Mouse (Mus musculus): ENCODE measurements around the gene Hras. TPM values are rescaled to one million over a fixed set of nuclear protein-coding genes. Genes with fewer than 3 reads are reported as not detected.
A peak's percentile ranks its signal among the peaks of the same experiment; 100 is the strongest.

Hras gene
- polyA plus RNA-seq (2015; fragmentation: Nextera tagmentation; extraction: Ambion mirVana) = 121 and 126 TPM in 2 replicates

- peak; percentile 98 for DNase-seq (ENCODE audit: low spot score)
- under 1% methylated on average over 26 of the region's 39 CpGs for WGBS
- Histone ChIP-seq H3K27ac (ENCODE audit: low read length) (peak within 1 kb of the TSS; percentile 90), H3K4me3 (ENCODE audit: low read depth, low read length) (peak within 1 kb of the TSS; percentile 90), H3K4me2 (replicated peaks; ENCODE audit: low read depth, low read length) (peak within 1 kb of the TSS; percentile 93), H3K36me3 (ENCODE audit: insufficient read depth, low read length) (peaks cover 29% of the 10 kb centered on the region), H3K9me3 (ENCODE audit: low read length) (no peaks in the 10 kb centered on the region), H3K27me3 (replicated peaks; ENCODE audit: insufficient read depth, low read length) (no peaks in the 10 kb centered on the region), H3K4me1 (ENCODE audit: insufficient read depth, low read depth, low read length) (peaks cover 14% of the 10 kb centered on the region; the same call in 1 of the 2 replicates), H3K9ac (replicated peaks; ENCODE audit: low read depth) (peak within 1 kb of the TSS; percentile 83)
- TF ChIP-seq EP300 (IDR thresholded peaks at IDR 0.05) (no peak), CTCF (IDR thresholded peaks at IDR 0.05) (no peak)
- ATAC-seq = peak; percentile 96
Observed at GRCm38 (mm10) chr7:141193948-141194347, at the start of gene Hras, which contains the start of gene Lrrc56. Gene Hras, minus strand, starts transcription at chr7:141194005. Gene Lrrc56, plus strand, starts transcription at chr7:141194157.

- TF ChIP-seq EP300 (IDR thresholded peaks at IDR 0.05) (no peak), CTCF (IDR thresholded peaks at IDR 0.05) (no peak)
- no peak for ATAC-seq
- no peak overlapping the region for H3K27ac ChIP-seq (ENCODE audit: low read length)
Observed at GRCm38 (mm10) chr7:141231551-141231950, 37.7 kb upstream of the Hras start.

GRCm38 (mm10) chr7:141231111-141231510 is 37.3 kb upstream of the Hras start:
- DNase-seq (ENCODE audit: low spot score) (no peak), ATAC-seq (no peak)
- H3K9ac ChIP-seq (replicated peaks; ENCODE audit: low read depth) = no peak overlapping the region
- H3K4me2 ChIP-seq (replicated peaks; ENCODE audit: low read depth, low read length) = no peak overlapping the region
- no peaks in the 10 kb centered on the region for H3K27me3 ChIP-seq (replicated peaks; ENCODE audit: insufficient read depth, low read length)
- H3K9me3 ChIP-seq (ENCODE audit: low read length) = no peaks in the 10 kb centered on the region
- TF ChIP-seq CTCF (IDR thresholded peaks at IDR 0.05) (no peak), EP300 (IDR thresholded peaks at IDR 0.05) (no peak)
- no peak overlapping the region for H3K27ac ChIP-seq (ENCODE audit: low read length)
- H3K4me1 ChIP-seq (ENCODE audit: insufficient read depth, low read depth, low read length) = no peaks in the 10 kb centered on the region
- H3K36me3 ChIP-seq (ENCODE audit: insufficient read depth, low read length) = peaks cover 33% of the 10 kb centered on the region
- 90% methylated on average over 3 of the region's 3 CpGs for whole genome bisulfite sequencing
- no peak overlapping the region for H3K4me3 ChIP-seq (ENCODE audit: low read depth, low read length)

More at GRCm38 (mm10) chr7:141231551-141231950, 37.7 kb upstream of the Hras start:
- Histone ChIP-seq H3K27me3 (replicated peaks; ENCODE audit: insufficient read depth, low read length) (no peaks in the 10 kb centered on the region), H3K4me1 (ENCODE audit: insufficient read depth, low read depth, low read length) (no peaks in the 10 kb centered on the region), H3K9me3 (ENCODE audit: low read length) (no peaks in the 10 kb centered on the region), H3K4me3 (ENCODE audit: low read depth, low read length) (no peak overlapping the region), H3K36me3 (ENCODE audit: insufficient read depth, low read length) (peaks cover 34% of the 10 kb centered on the region), H3K4me2 (replicated peaks; ENCODE audit: low read depth, low read length) (no peak overlapping the region), H3K9ac (replicated peaks; ENCODE audit: low read depth) (no peak overlapping the region)
- WGBS = 90% methylated on average over 9 of the region's 10 CpGs
- no peak for DNase-seq (ENCODE audit: low spot score)

GRCm38 (mm10) chr7:141230570-141230969 is 36.8 kb upstream of the Hras start:
- ATAC-seq (no peak), DNase-seq (ENCODE audit: low spot score) (no peak)
- Histone ChIP-seq H3K27ac (ENCODE audit: low read length) (no peak overlapping the region), H3K4me3 (ENCODE audit: low read depth, low read length) (no peak overlapping the region), H3K4me1 (ENCODE audit: insufficient read depth, low read depth, low read length) (no peaks in the 10 kb centered on the region), H3K36me3 (ENCODE audit: insufficient read depth, low read length) (peaks cover 30% of the 10 kb centered on the region), H3K9me3 (ENCODE audit: low read length) (no peaks in the 10 kb centered on the region), H3K27me3 (replicated peaks; ENCODE audit: insufficient read depth, low read length) (no peaks in the 10 kb centered on the region), H3K9ac (replicated peaks; ENCODE audit: low read depth) (no peak overlapping the region), H3K4me2 (replicated peaks; ENCODE audit: low read depth, low read length) (no peak overlapping the region)
- 90% methylated on average over 4 of the region's 4 CpGs for WGBS
- TF ChIP-seq CTCF (IDR thresholded peaks at IDR 0.05) = no peak
- TF ChIP-seq EP300 (IDR thresholded peaks at IDR 0.05) = no peak

- no peak for ATAC-seq
- WGBS = 49% methylated on average over 6 of the region's 6 CpGs
- Histone ChIP-seq H3K4me3 (ENCODE audit: low read depth, low read length) (peak overlapping the region; percentile 84), H3K36me3 (ENCODE audit: insufficient read depth, low read length) (peaks cover 26% of the 10 kb centered on the region; the same call in 1 of the 2 replicates), H3K9me3 (ENCODE audit: low read length) (no peaks in the 10 kb centered on the region), H3K27ac (ENCODE audit: low read length) (no peak overlapping the region), H3K27me3 (replicated peaks; ENCODE audit: insufficient read depth, low read length) (no peaks in the 10 kb centered on the region), H3K9ac (replicated peaks; ENCODE audit: low read depth) (peak overlapping the region; percentile 81; the same call in 1 of the 2 replicates), H3K4me2 (replicated peaks; ENCODE audit: low read depth, low read length) (peak overlapping the region; percentile 62), H3K4me1 (ENCODE audit: insufficient read depth, low read depth, low read length) (no peaks in the 10 kb centered on the region)
- TF ChIP-seq EP300 (IDR thresholded peaks at IDR 0.05) = no peak
- no peak for TF ChIP-seq CTCF (IDR thresholded peaks at IDR 0.05)
- no peak for DNase-seq (ENCODE audit: low spot score)
Observed at GRCm38 (mm10) chr7:141229702-141230101, 35.9 kb upstream of the Hras start.

- peak within 1 kb of the TSS; percentile 62 for H3K4me2 ChIP-seq (replicated peaks; ENCODE audit: low read depth, low read length)
- DNase-seq (ENCODE audit: low spot score) (peak; percentile 95), ATAC-seq (peak; percentile 95)
- H3K36me3 ChIP-seq (ENCODE audit: insufficient read depth, low read length) = peaks cover 18% of the 10 kb centered on the region; the same call in 1 of the 2 replicates
- no peaks in the 10 kb centered on the region for H3K9me3 ChIP-seq (ENCODE audit: low read length)
- no peaks in the 10 kb centered on the region for H3K4me1 ChIP-seq (ENCODE audit: insufficient read depth, low read depth, low read length)
- peak; percentile 98 for TF ChIP-seq CTCF (IDR thresholded peaks at IDR 0.05)
- TF ChIP-seq EP300 (IDR thresholded peaks at IDR 0.05) = no peak
- 1% methylated on average over 75 of the region's 76 CpGs for WGBS
- H3K4me3 ChIP-seq (ENCODE audit: low read depth, low read length) = peak within 1 kb of the TSS; percentile 84
- peak within 1 kb of the TSS; percentile 92 for H3K27ac ChIP-seq (ENCODE audit: low read length)
- H3K27me3 ChIP-seq (replicated peaks; ENCODE audit: insufficient read depth, low read length) = no peaks in the 10 kb centered on the region
- peak within 1 kb of the TSS; percentile 81 for H3K9ac ChIP-seq (replicated peaks; ENCODE audit: low read depth)
Observed at GRCm38 (mm10) chr7:141228279-141229067, 34.7 kb upstream of the Hras start, which contains the start of gene Phrf1. Gene Phrf1, plus strand, starts transcription at chr7:141228784.

Data from lung, postnatal 0 days (tissue).